Mouse (Mus musculus) MEL (cell line): Measurements from ENCODE around the gene Eno2. TPM values are rescaled to one million over a fixed set of nuclear protein-coding genes. Genes with fewer than 3 reads are reported as not detected.

ENCODE experiments used
- DNase-seq: peaks from one replicate; pipeline ENCODE4 v3.0.0; 2011; ENCODE audit warnings: low read depth, low spot score
- H3K27ac ChIP-seq: 2 replicates; pipeline ENCODE4 v1.5.1; 2012; ENCODE audit warnings: low read depth, mild to moderate bottlenecking, control low read depth, low read length, moderate library complexity; ENCODE audit not compliant: control insufficient read depth
- H3K27me3 ChIP-seq, 2 experiments: fragments of 150-350 bp in 1 of 2; sonication (generic) in 1 of 2; 2 replicates each; pipeline ENCODE4 v1.6.1; 2012; ENCODE audit warnings: low read length in 2 of 2, mild to moderate bottlenecking in 2 of 2, improper control_type of control experiment in 1 of 2, moderate library complexity in 1 of 2; ENCODE audit not compliant: insufficient read depth in 2 of 2, control insufficient read depth in 1 of 2
- H3K36me3 ChIP-seq, 2 experiments: 2 replicates each; pipeline ENCODE4 v1.6.1; 2012 to 2014; ENCODE audit warnings: low read length in 2 of 2, improper control_type of control experiment in 1 of 2, inconsistent platforms in 1 of 2, mild to moderate bottlenecking in 1 of 2; ENCODE audit not compliant: insufficient read depth in 2 of 2, control insufficient read depth in 1 of 2
- H3K4me1 ChIP-seq, 2 experiments: fragments of 150-350 bp in 1 of 2; sonication (generic) in 1 of 2; 2 replicates each; pipeline ENCODE4 v1.6.1; 2012; ENCODE audit warnings: low read length in 2 of 2, improper control_type of control experiment in 1 of 2, mild to moderate bottlenecking in 1 of 2; ENCODE audit not compliant: insufficient read depth in 2 of 2, control insufficient read depth in 1 of 2
- H3K4me3 ChIP-seq, 2 experiments: fragments of 150-350 bp in 1 of 2; sonication (generic) in 1 of 2; 2 replicates each; pipeline ENCODE4 v1.5.1; 2012; ENCODE audit warnings: low read depth in 2 of 2, low read length in 2 of 2, mild to moderate bottlenecking in 2 of 2, moderate library complexity in 2 of 2, control low read depth in 1 of 2, improper control_type of control experiment in 1 of 2; ENCODE audit not compliant: control insufficient read depth in 1 of 2, insufficient read depth in 1 of 2
- H3K79me2 ChIP-seq: 2 replicates; pipeline ENCODE4 v1.6.1; 2012; ENCODE audit warnings: mild to moderate bottlenecking, low read length, moderate library complexity; ENCODE audit not compliant: control insufficient read depth, poor library complexity, insufficient read depth
- H3K9ac ChIP-seq: 2 replicates; pipeline ENCODE4 v1.6.1; 2012; ENCODE audit warnings: low read depth, mild to moderate bottlenecking, control low read depth, low read length, moderate library complexity; ENCODE audit not compliant: control insufficient read depth, poor library complexity, severe bottlenecking
- H3K9me3 ChIP-seq: fragments of 150-350 bp; sonication (generic); replicated peaks from 2 replicates; pipeline ENCODE4 v1.6.1; 2012; ENCODE audit warnings: mild to moderate bottlenecking, low read length, improper control_type of control experiment, moderate library complexity; ENCODE audit not compliant: insufficient read depth
- BHLHE40 ChIP-seq: IDR thresholded peaks from 2 replicates; pipeline ENCODE4 v1.6.1; 2012; ENCODE audit warnings: low read depth, mild to moderate bottlenecking, inconsistent platforms, low read length, improper control_type of control experiment, borderline replicate concordance
- CHD1 ChIP-seq: IDR thresholded peaks from 2 replicates; pipeline ENCODE4 v1.6.1; 2012; ENCODE audit warnings: low read depth, mild to moderate bottlenecking, inconsistent platforms, low read length, improper control_type of control experiment
- CTCF ChIP-seq, 3 experiments: IDR thresholded peaks in 2 of 3; conservative IDR thresholded peaks in 1 of 3; 2 replicates each; pipeline ENCODE4 v1.5.1; 2011 to 2012; ENCODE audit warnings: low read length in 3 of 3, low read depth in 2 of 3, mild to moderate bottlenecking in 2 of 3, improper control_type of control experiment in 1 of 3, inconsistent platforms in 1 of 3, mixed read lengths in 1 of 3, moderate library complexity in 1 of 3; ENCODE audit not compliant: control insufficient read depth in 1 of 3, insufficient read depth in 1 of 3, poor library complexity in 1 of 3, severe bottlenecking in 1 of 3
- E2F4 ChIP-seq: IDR thresholded peaks from 2 replicates; pipeline ENCODE4 v1.6.1; 2011; ENCODE audit warnings: low read depth, low read length, improper control_type of control experiment, borderline replicate concordance
- ELF1 ChIP-seq: IDR thresholded peaks from 2 replicates; pipeline ENCODE4 v1.6.1; 2014; ENCODE audit warnings: low read depth, mild to moderate bottlenecking, inconsistent platforms, low read length, improper control_type of control experiment, moderate library complexity
- EP300 ChIP-seq, 2 experiments: IDR thresholded peaks; 2 replicates each; pipeline ENCODE4 v1.6.1; 2011; ENCODE audit warnings: improper control_type of control experiment in 2 of 2, low read length in 2 of 2, low read depth in 1 of 2, mild to moderate bottlenecking in 1 of 2
- ETS1 ChIP-seq: IDR thresholded peaks from 2 replicates; pipeline ENCODE4 v1.6.1; 2012; ENCODE audit warnings: low read depth, mild to moderate bottlenecking, inconsistent platforms, low read length, improper control_type of control experiment, moderate library complexity
- GABPA ChIP-seq: IDR thresholded peaks from 2 replicates; pipeline ENCODE4 v1.6.1; 2012; ENCODE audit warnings: low read depth, mild to moderate bottlenecking, inconsistent platforms, low read length, improper control_type of control experiment, moderate library complexity
- GATA1 ChIP-seq: IDR thresholded peaks from 2 replicates; pipeline ENCODE4 v1.6.1; 2011; ENCODE audit warnings: low read depth, low read length, improper control_type of control experiment
- HCFC1 ChIP-seq: IDR thresholded peaks from 2 replicates; pipeline ENCODE4 v1.6.1; 2012; ENCODE audit warnings: low read depth, mild to moderate bottlenecking, inconsistent platforms, low read length, improper control_type of control experiment, moderate library complexity
- JUND ChIP-seq: IDR thresholded peaks from 2 replicates; pipeline ENCODE4 v1.6.1; 2011; ENCODE audit warnings: low read depth, mild to moderate bottlenecking, improper control_type of control experiment, low read length
- KAT2A ChIP-seq: conservative IDR thresholded peaks from 2 replicates; pipeline ENCODE4 v1.6.1; 2012; ENCODE audit warnings: low read depth, low read length, improper control_type of control experiment, inconsistent platforms
- MAFK ChIP-seq: IDR thresholded peaks from 2 replicates; pipeline ENCODE4 v1.6.1; 2011; ENCODE audit warnings: low read depth, mild to moderate bottlenecking, low read length, improper control_type of control experiment, borderline replicate concordance
- MAX ChIP-seq: IDR thresholded peaks from 2 replicates; pipeline ENCODE4 v1.6.1; 2011; ENCODE audit warnings: low read length, improper control_type of control experiment
- MAZ ChIP-seq: IDR thresholded peaks from 2 replicates; pipeline ENCODE4 v1.6.1; 2012; ENCODE audit warnings: low read depth, mild to moderate bottlenecking, inconsistent platforms, low read length, improper control_type of control experiment
- MEF2A ChIP-seq: IDR thresholded peaks from 2 replicates; pipeline ENCODE4 v1.6.1; 2014; ENCODE audit warnings: low read depth, mild to moderate bottlenecking, inconsistent platforms, low read length, improper control_type of control experiment; ENCODE audit not compliant: poor library complexity, insufficient replicate concordance, severe bottlenecking; ENCODE audit errors: extremely low read depth
- MXI1 ChIP-seq: IDR thresholded peaks from 2 replicates; pipeline ENCODE4 v1.6.1; 2011; ENCODE audit warnings: mild to moderate bottlenecking, low read depth, low read length, improper control_type of control experiment
- MYB ChIP-seq: IDR thresholded peaks from 2 replicates; pipeline ENCODE4 v1.6.1; 2011; ENCODE audit warnings: mild to moderate bottlenecking, low read depth, low read length, improper control_type of control experiment
- MYC ChIP-seq: IDR thresholded peaks from 2 replicates; pipeline ENCODE4 v1.6.1; 2011; ENCODE audit warnings: low read depth, mild to moderate bottlenecking, low read length, improper control_type of control experiment, moderate library complexity
- NELFE ChIP-seq: IDR thresholded peaks from 2 replicates; pipeline ENCODE4 v1.6.1; 2011; ENCODE audit warnings: low read depth, low read length, improper control_type of control experiment
- NRF1 ChIP-seq: IDR thresholded peaks from 2 replicates; pipeline ENCODE4 v1.6.1; 2014; ENCODE audit warnings: low read depth, mild to moderate bottlenecking, inconsistent platforms, low read length, improper control_type of control experiment, moderate library complexity; ENCODE audit not compliant: poor library complexity, insufficient read depth, severe bottlenecking
- POLR2A ChIP-seq, 2 experiments: IDR thresholded peaks; 2 replicates each; pipeline ENCODE4 v1.6.1; 2011 to 2012; ENCODE audit warnings: low read length in 2 of 2, mild to moderate bottlenecking in 2 of 2, control low read depth in 1 of 2, improper control_type of control experiment in 1 of 2, low read depth in 1 of 2, moderate library complexity in 1 of 2; ENCODE audit not compliant: control insufficient read depth in 1 of 2, insufficient read depth in 1 of 2, poor library complexity in 1 of 2
- POLR2AphosphoS2 ChIP-seq: IDR thresholded peaks from 2 replicates; pipeline ENCODE4 v1.6.1; 2011; ENCODE audit warnings: low read length, improper control_type of control experiment
- POLR2AphosphoS5 ChIP-seq: IDR thresholded peaks from 2 replicates; pipeline ENCODE4 v1.6.1; 2012; ENCODE audit warnings: low read depth, borderline replicate concordance, mild to moderate bottlenecking, inconsistent platforms, low read length, moderate library complexity, mixed read lengths
- RCOR1 ChIP-seq: IDR thresholded peaks from 2 replicates; pipeline ENCODE4 v1.6.1; 2012; ENCODE audit warnings: low read depth, mild to moderate bottlenecking, inconsistent platforms, low read length, improper control_type of control experiment
- SIN3A ChIP-seq: IDR thresholded peaks from 2 replicates; pipeline ENCODE4 v1.6.1; 2012; ENCODE audit warnings: low read length, improper control_type of control experiment, inconsistent platforms
- SMC3 ChIP-seq: IDR thresholded peaks from 2 replicates; pipeline ENCODE4 v1.6.1; 2011; ENCODE audit warnings: low read depth, low read length, improper control_type of control experiment
- TAL1 ChIP-seq: IDR thresholded peaks from 2 replicates; pipeline ENCODE4 v1.6.1; 2012; ENCODE audit warnings: mild to moderate bottlenecking, inconsistent platforms, low read length, moderate library complexity, mixed read lengths
- TBP ChIP-seq: IDR thresholded peaks from 2 replicates; pipeline ENCODE4 v1.8.0; 2011; ENCODE audit warnings: low read depth, low read length, improper control_type of control experiment
- TCF12 ChIP-seq: IDR thresholded peaks from 2 replicates; pipeline ENCODE4 v1.6.1; 2014; ENCODE audit warnings: low read depth, mild to moderate bottlenecking, inconsistent platforms, low read length, improper control_type of control experiment, moderate library complexity
- UBTF ChIP-seq: IDR thresholded peaks from 2 replicates; pipeline ENCODE4 v1.6.1; 2012; ENCODE audit warnings: low read depth, mild to moderate bottlenecking, inconsistent platforms, low read length, improper control_type of control experiment, moderate library complexity, borderline replicate concordance; ENCODE audit not compliant: insufficient read depth
- USF1 ChIP-seq: IDR thresholded peaks from 2 replicates; pipeline ENCODE4 v1.6.1; 2014; ENCODE audit warnings: low read depth, mild to moderate bottlenecking, inconsistent platforms, low read length, improper control_type of control experiment, moderate library complexity
- USF2 ChIP-seq, 2 experiments: IDR thresholded peaks; 2 replicates each; pipeline ENCODE4 v1.6.1; 2011 to 2012; ENCODE audit warnings: improper control_type of control experiment in 2 of 2, low read length in 2 of 2, borderline replicate concordance in 1 of 2, inconsistent platforms in 1 of 2, low read depth in 1 of 2, mild to moderate bottlenecking in 1 of 2; ENCODE audit not compliant: insufficient read depth in 1 of 2
- ZC3H11A ChIP-seq: IDR thresholded peaks from 2 replicates; pipeline ENCODE4 v1.6.1; 2012; ENCODE audit warnings: low read depth, mild to moderate bottlenecking, inconsistent platforms, low read length, improper control_type of control experiment
- ZKSCAN1 ChIP-seq: IDR thresholded peaks from 2 replicates; pipeline ENCODE4 v1.6.1; 2012; ENCODE audit warnings: low read depth, mild to moderate bottlenecking, inconsistent platforms, low read length, improper control_type of control experiment, moderate library complexity
- ZMIZ1 ChIP-seq: IDR thresholded peaks from 2 replicates; pipeline ENCODE4 v1.6.1; 2012; ENCODE audit warnings: low read depth, mild to moderate bottlenecking, inconsistent platforms, low read length, improper control_type of control experiment, moderate library complexity
- ZNF384 ChIP-seq: IDR thresholded peaks from 2 replicates; pipeline ENCODE4 v1.6.1; 2012; ENCODE audit warnings: low read depth, mild to moderate bottlenecking, inconsistent platforms, low read length, improper control_type of control experiment
- polyA plus RNA-seq, 2 experiments: library from polyadenylated mRNA; stranded (reverse) in 1 of 2; unstranded in 1 of 2; fragments of >175 nt in 1 of 2; fragments of >200 nt in 1 of 2; gene quantifications; 2 replicates each; pipeline versions ENCODE4 v1.2.1 to v1.2.4; 2012; ENCODE audit warnings: low replicate concordance in 2 of 2, low read depth in 1 of 2; ENCODE audit not compliant: insufficient read length in 2 of 2, insufficient read depth in 1 of 2, missing spikeins in 1 of 2
- total RNA-seq: library from RNA; depleted of rRNA; stranded (reverse); fragments of 300-350 nt; gene quantifications from 2 replicates; pipeline ENCODE4 v1.2.3, GENCODE M21; 2012

Eno2 gene
- total and polyA plus RNA-seq, 3 experiments: 3.2 to 12.5 TPM; not detected in 1

DNA sequence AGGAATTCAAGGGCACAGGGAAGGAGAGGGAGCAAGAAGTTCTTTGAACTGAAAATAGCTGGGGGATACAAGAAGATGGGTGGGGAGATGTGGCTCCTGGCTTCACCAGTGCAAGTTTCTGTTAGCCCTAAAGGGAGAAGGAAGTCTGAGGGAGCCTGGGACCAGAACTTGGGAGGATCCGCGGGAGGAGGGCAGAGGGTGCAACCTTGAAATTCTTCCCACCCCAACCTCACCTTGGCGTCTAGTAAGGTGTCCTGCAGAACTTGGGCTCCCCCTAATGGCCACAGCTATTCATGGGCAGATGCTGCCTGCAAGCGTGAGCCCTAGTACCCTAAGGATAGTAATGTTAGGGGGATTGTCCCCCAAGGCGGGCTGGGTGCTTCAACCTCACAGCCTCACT is 10.2 kb downstream of the Eno2 start:
- Histone ChIP-seq H3K27me3 (no peaks in the 10 kb centered on the region), H3K4me3 (peak overlapping the region; percentile 31 to 40; a peak in 3 of 4 replicates), H3K36me3 (peaks cover 0 to 2% of the 10 kb centered on the region in 2 experiments; a peak in 1 of 4 replicates), H3K9ac (peak overlapping the region; percentile 71), H3K9me3 (no peaks in the 10 kb centered on the region), H3K79me2 (peaks cover 14% of the 10 kb centered on the region), H3K27ac (peak overlapping the region; percentile 24; the same call in 1 of the 2 replicates), H3K4me1 (peaks cover 2 to 32% of the 10 kb centered on the region in 2 experiments; a peak in 3 of 4 replicates)
- DNase-seq: peak; percentile 94
- TF ChIP-seq GATA1: no peak
- peak; percentile 16; the same call in 1 of the 2 replicates for TF ChIP-seq ELF1
- no peak for TF ChIP-seq RCOR1
- TF ChIP-seq BHLHE40: no peak
- TF ChIP-seq NELFE: no peak
- no peak for TF ChIP-seq NRF1
- no peak for TF ChIP-seq POLR2AphosphoS5
- no peak for TF ChIP-seq EP300 (IDR thresholded peaks at IDR 0.05; ENCODE audit: low read depth in 1 of 2, low read length in 2 of 2)
- no peak for TF ChIP-seq ETS1
- TF ChIP-seq HCFC1: peak; percentile 75
- no peak for TF ChIP-seq USF1
- TF ChIP-seq TCF12: 0 out of 2 replicates have a peak, but pooled peaks have one; percentile 26
- no peak for TF ChIP-seq MYB
- no peak for TF ChIP-seq TAL1
- no peak for TF ChIP-seq MEF2A
- peak; percentile 73; the same call in 1 of the 2 replicates for TF ChIP-seq SIN3A
- no peak for TF ChIP-seq ZNF384
- TF ChIP-seq CHD1: no peak
- TF ChIP-seq ZMIZ1: no peak
- TF ChIP-seq GABPA: no peak
- no peak; the same call in 1 of the 2 replicates for TF ChIP-seq POLR2AphosphoS2
- TF ChIP-seq CTCF (IDR thresholded peaks at IDR 0.05 in 2 of 3, conservative IDR thresholded peaks at IDR 0.05 in 1 of 3; ENCODE audit: control insufficient read depth in 1 of 3, insufficient read depth in 1 of 3, low read depth in 2 of 3, low read length in 3 of 3, poor library complexity in 1 of 3, severe bottlenecking in 1 of 3): peak; percentile 92 to 95 (median 94)
- TF ChIP-seq ZKSCAN1: no peak
- TF ChIP-seq TBP: 0 out of 2 replicates have a peak, but pooled peaks have one; percentile 54
- TF ChIP-seq MYC: 0 out of 2 replicates have a peak, but pooled peaks have one; percentile 20
- TF ChIP-seq POLR2A (IDR thresholded peaks at IDR 0.05; ENCODE audit: control insufficient read depth in 1 of 2, insufficient read depth in 1 of 2, low read depth in 1 of 2, low read length in 2 of 2, poor library complexity in 1 of 2): peak in 1 of 2 experiments; percentile 51; a peak in 2 of 4 replicates
- TF ChIP-seq JUND: no peak
- no peak for TF ChIP-seq USF2 (IDR thresholded peaks at IDR 0.05; ENCODE audit: borderline replicate concordance in 1 of 2, insufficient read depth in 1 of 2, low read depth in 1 of 2, low read length in 2 of 2)
- TF ChIP-seq E2F4: no peak
- TF ChIP-seq KAT2A: no peak
- no peak for TF ChIP-seq MXI1
- peak; percentile 56 for TF ChIP-seq ZC3H11A
- TF ChIP-seq MAFK: no peak
- no peak for TF ChIP-seq UBTF
- TF ChIP-seq MAZ: peak; percentile 61; the same call in 1 of the 2 replicates
- TF ChIP-seq SMC3: peak; percentile 80
- TF ChIP-seq MAX: no peak
